Mouse (Mus musculus) megakaryocyte, embryonic 14.5 days (primary cell): Measurements from ENCODE around the gene Fgf8.

ENCODE experiments used
- FLI1 ChIP-seq: IDR thresholded peaks from 2 replicates; pipeline ENCODE4 v1.6.1; 2012; ENCODE audit warnings: low read length, inconsistent platforms, mixed read lengths
- GATA1 ChIP-seq: IDR thresholded peaks from 3 replicates; pipeline ENCODE4 v1.6.1; 2012; ENCODE audit warnings: mixed read lengths, low read length, inconsistent platforms, borderline replicate concordance

DNA sequence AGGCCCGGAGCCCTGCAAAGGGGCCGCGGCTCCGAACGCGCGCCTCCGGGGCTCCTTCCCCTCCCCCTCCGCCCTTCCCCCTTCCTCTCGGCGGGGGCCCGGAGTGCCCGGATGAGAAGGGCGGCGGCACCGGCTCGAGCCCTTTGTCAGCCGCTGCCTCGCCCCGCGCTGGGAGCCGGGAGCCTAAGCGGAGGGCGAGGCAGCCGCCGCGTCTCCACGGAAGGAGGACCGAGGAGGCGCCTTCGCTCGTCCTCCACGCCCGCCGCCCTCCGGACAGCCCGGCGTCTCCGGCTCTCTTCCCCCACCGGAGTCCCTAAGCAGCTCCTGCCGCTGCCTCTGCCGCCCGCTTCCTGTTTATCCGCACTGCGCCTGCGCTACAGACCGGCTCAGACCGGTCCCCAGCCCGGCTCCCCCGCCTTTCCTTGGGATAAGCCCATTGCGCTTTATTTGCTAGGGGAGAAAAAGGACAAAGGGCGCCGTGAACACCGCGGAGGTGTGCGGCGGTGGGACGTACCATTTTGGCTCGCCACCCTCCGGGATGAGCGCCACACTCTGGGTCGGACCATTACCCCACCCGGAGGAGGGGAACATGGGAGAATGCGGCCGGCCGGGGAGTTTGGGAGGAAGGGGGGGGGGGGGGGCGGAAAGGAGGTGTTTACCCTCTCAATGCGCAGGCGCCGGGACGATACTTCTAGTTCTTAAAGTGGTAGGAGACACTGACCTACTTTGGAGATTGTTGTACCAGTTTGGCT, 40.6 kb upstream of the Fgf8 start, which contains the start of gene Mgea5:
- TF ChIP-seq GATA1 (no peak), FLI1 (no peak)
